In genomic region chr14:84551546-84551945, GRCm38 (mm10) we compare ENCODE assay signal across 12 mouse cellular contexts.
"Had no signal": no experiment of that assay in that cellular context is flagged by ENCODE, and none has a peak within 500 bp of the region (broad histone marks: within the 10 kb centered on the region; RNA-seq: fewer than 3 reads in every experiment).

No protein-coding gene starts in this region.

- DNase-seq: gastrocnemius, postnatal 14 days; gastrocnemius, postnatal 36 days; heart, adult 11 months; heart, adult 2 months; heart, postnatal 14 days; heart, postnatal 36 days; kidney, adult 11 months; kidney, adult 2 months; kidney, adult 9 months; kidney, postnatal 14 days; kidney, postnatal 36 days; left cerebral cortex, postnatal 4 days had no signal
